Mouse (Mus musculus): Measurements from ENCODE around the gene Rnf183.

- TF ChIP-seq CTCF (IDR thresholded peaks at IDR 0.05; ENCODE audit: low read depth) (no peak), EP300 (optimal IDR thresholded peaks at IDR 0.05) (no peak)
Measured at GRCm38 (mm10) chr4:62440986-62441385, 5.9 kb upstream of the Rnf183 start.
